Mouse (Mus musculus) cerebellum, adult 2 months (tissue): Measurements from ENCODE around the gene Klc1.

Experiments
- CTCF ChIP-seq: fragments of 200-500 bp; IDR thresholded peaks from 2 replicates; pipeline ENCODE4 v1.5.1; 2011; ENCODE audit warnings: low read depth, mild to moderate bottlenecking, control low read depth, low read length, moderate library complexity, borderline replicate concordance; ENCODE audit not compliant: insufficient read depth
- POLR2A ChIP-seq: fragments of 200-500 bp; IDR thresholded peaks from 2 replicates; pipeline ENCODE4 v1.6.1; 2011; ENCODE audit warnings: low read length, control low read depth, borderline replicate concordance; ENCODE audit not compliant: insufficient read depth

GRCm38 (mm10) chr12:111800459-111801183 lies 42.0 kb downstream of the Klc1 start:
- TF ChIP-seq CTCF (no peak), POLR2A (no peak)
